Mouse (Mus musculus) hindbrain, embryonic 16.5 days (tissue): Measurements from ENCODE around the gene Gm35134. TPM values are rescaled to one million over a fixed set of nuclear protein-coding genes. Genes with fewer than 3 reads are reported as not detected.
"Not testable (repeated sequence)": the region's sequence is repeated elsewhere in the genome, so short reads cannot be mapped to it uniquely, and the experiment has no call there.

ENCODE experiments used
- ATAC-seq: fragments of 200-750 bp; cut with Nextera tagmentation; 2 replicates; pipeline ENCODE4 v1.8.0; 2017; ENCODE audit warnings: moderate TSS enrichment, moderate library complexity
- H3K27ac ChIP-seq: fragments of 300-500 bp; sonication (generic); 2 replicates; pipeline ENCODE4 v1.5.1; 2014; ENCODE audit warnings: low read depth, mild to moderate bottlenecking, control low read depth, low read length, moderate library complexity
- H3K27me3 ChIP-seq: fragments of 300-500 bp; sonication (generic); replicated peaks from 2 replicates; pipeline ENCODE4 v1.6.1; 2014; ENCODE audit warnings: low read length; ENCODE audit not compliant: control insufficient read depth, insufficient read depth
- H3K36me3 ChIP-seq: fragments of 300-500 bp; sonication (generic); 2 replicates; pipeline ENCODE4 v1.6.1; 2014; ENCODE audit warnings: mild to moderate bottlenecking, low read length, moderate library complexity, mixed read lengths; ENCODE audit not compliant: control insufficient read depth, insufficient read depth
- H3K4me1 ChIP-seq: fragments of 300-500 bp; sonication (generic); 2 replicates; pipeline ENCODE4 v1.6.1; 2014; ENCODE audit warnings: low read depth, low read length; ENCODE audit not compliant: control insufficient read depth, insufficient read depth
- H3K4me2 ChIP-seq: fragments of 300-500 bp; sonication (generic); 2 replicates; pipeline ENCODE4 v1.6.1; 2014; ENCODE audit warnings: mild to moderate bottlenecking, low read length, control low read depth, moderate library complexity
- H3K4me3 ChIP-seq: fragments of 300-500 bp; sonication (generic); 2 replicates; pipeline ENCODE4 v1.5.1; 2014; ENCODE audit warnings: mild to moderate bottlenecking, low read length, control low read depth, moderate library complexity
- H3K9ac ChIP-seq: fragments of 300-500 bp; sonication (generic); 2 replicates; pipeline ENCODE4 v1.6.1; 2014; ENCODE audit warnings: low read depth, mild to moderate bottlenecking, control low read depth, low read length, moderate library complexity
- H3K9me3 ChIP-seq: fragments of 300-500 bp; sonication (generic); 2 replicates; pipeline ENCODE4 v1.6.1; 2014; ENCODE audit warnings: mild to moderate bottlenecking, low read length, moderate library complexity; ENCODE audit not compliant: control insufficient read depth
- WGBS: fragments of 180-500 bp; shearing (Covaris S2); extraction: QIAGEN DNeasy Blood & Tissue Kit; methylation state at CpG from one replicate; pipeline ENCODE4 v1.1.7; 2014; 5-methylcytosine and 5-hydroxymethylcytosine counted together
- polyA plus RNA-seq: library from polyadenylated mRNA; unstranded; fragments of >200 nt; fragmentation: Nextera tagmentation; extraction: Ambion mirVana; gene quantifications from 2 replicates; pipeline ENCODE4 v1.2.1, GENCODE M21; 2015

Gene Gm35134
- not detected in 2 replicates for polyA plus RNA-seq

DNA sequence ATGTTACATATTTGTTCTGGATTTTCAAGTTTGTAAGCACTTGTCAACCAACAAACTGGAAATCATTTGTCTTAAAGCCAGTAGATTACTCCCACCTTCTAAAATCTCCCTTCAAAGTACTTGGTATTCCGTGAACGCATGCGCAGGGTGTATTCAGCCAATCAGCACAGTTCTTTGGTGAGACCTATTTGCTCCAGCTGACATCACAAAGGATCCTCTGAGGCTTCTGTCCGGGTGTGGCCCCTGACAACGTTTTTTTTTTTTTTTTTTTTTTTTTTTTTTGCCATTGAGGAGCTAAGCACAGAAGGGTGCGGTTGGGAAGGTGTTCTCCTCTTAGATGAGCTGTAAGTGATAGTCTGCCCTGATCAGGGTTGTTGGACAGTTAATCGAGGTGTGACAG lies at the start of gene Gm35134:
Gene Gm35134, plus strand, starts transcription at position 301 of the 400 bp plus-strand sequence.
- whole genome bisulfite sequencing, result no CpG with 5 or more reads among the region's 7 CpGs
- H3K4me1 ChIP-seq, H3K4me3 ChIP-seq, H3K36me3 ChIP-seq, H3K9ac ChIP-seq, H3K27ac ChIP-seq, ATAC-seq, H3K27me3 ChIP-seq, H3K9me3 ChIP-seq, H3K4me2 ChIP-seq: not testable (repeated sequence)
